Mouse (Mus musculus) kidney, embryonic 14.5 days (tissue): ENCODE data around the gene Rassf6. TPM values are rescaled to one million over a fixed set of nuclear protein-coding genes. Genes with fewer than 3 reads are reported as not detected.

Source experiments
- ATAC-seq: fragments of 200-750 bp; cut with Nextera tagmentation; 2 replicates; pipeline ENCODE4 v1.8.0; 2017; ENCODE audit warnings: moderate number of reproducible peaks, mild to moderate bottlenecking, moderate TSS enrichment, moderate library complexity; ENCODE audit not compliant: low FRiP score, low TSS enrichment
- H3K27ac ChIP-seq: fragments of 300-500 bp; sonication (generic); 2 replicates; pipeline ENCODE4 v1.5.1; 2014; ENCODE audit warnings: low read depth, mild to moderate bottlenecking, low read length, moderate library complexity, mixed read lengths
- H3K27me3 ChIP-seq: fragments of 300-500 bp; sonication (generic); 2 replicates; pipeline ENCODE4 v1.6.1; 2014; ENCODE audit warnings: mild to moderate bottlenecking, low read length; ENCODE audit not compliant: control insufficient read depth, insufficient read depth
- H3K36me3 ChIP-seq: fragments of 300-500 bp; sonication (generic); 2 replicates; pipeline ENCODE4 v1.6.1; 2014; ENCODE audit warnings: low read length, mixed read lengths; ENCODE audit not compliant: control insufficient read depth, insufficient read depth
- H3K4me1 ChIP-seq: fragments of 300-500 bp; sonication (generic); 2 replicates; pipeline ENCODE4 v1.6.1; 2014; ENCODE audit warnings: low read length, mixed read lengths; ENCODE audit not compliant: control insufficient read depth, insufficient read depth
- H3K4me2 ChIP-seq: fragments of 300-500 bp; sonication (generic); replicated peaks from 2 replicates; pipeline ENCODE4 v1.6.1; 2014; ENCODE audit warnings: low read depth, mild to moderate bottlenecking, low read length
- H3K4me3 ChIP-seq: fragments of 300-500 bp; sonication (generic); 2 replicates; pipeline ENCODE4 v1.5.1; 2014; ENCODE audit warnings: mild to moderate bottlenecking, low read length
- H3K9ac ChIP-seq: fragments of 300-500 bp; sonication (generic); 2 replicates; pipeline ENCODE4 v1.6.1; 2014; ENCODE audit warnings: low read depth, mild to moderate bottlenecking, low read length, moderate library complexity
- H3K9me3 ChIP-seq: fragments of 300-500 bp; sonication (generic); 2 replicates; pipeline ENCODE4 v1.6.1; 2016; ENCODE audit warnings: low read length; ENCODE audit not compliant: control insufficient read depth
- WGBS: fragments of 180-500 bp; shearing (Covaris S2); extraction: QIAGEN DNeasy Blood & Tissue Kit; methylation state at CpG from one replicate; pipeline ENCODE4 v1.1.7; 2014; 5-methylcytosine and 5-hydroxymethylcytosine counted together
- polyA plus RNA-seq: library from polyadenylated mRNA; unstranded; fragments of >200 nt; fragmentation: Nextera tagmentation; extraction: Ambion mirVana; gene quantifications from 2 replicates; pipeline ENCODE4 v1.2.1, GENCODE M21; 2014

The Rassf6 gene
- 6.0 and 8.3 TPM in 2 replicates for polyA plus RNA-seq

DNA sequence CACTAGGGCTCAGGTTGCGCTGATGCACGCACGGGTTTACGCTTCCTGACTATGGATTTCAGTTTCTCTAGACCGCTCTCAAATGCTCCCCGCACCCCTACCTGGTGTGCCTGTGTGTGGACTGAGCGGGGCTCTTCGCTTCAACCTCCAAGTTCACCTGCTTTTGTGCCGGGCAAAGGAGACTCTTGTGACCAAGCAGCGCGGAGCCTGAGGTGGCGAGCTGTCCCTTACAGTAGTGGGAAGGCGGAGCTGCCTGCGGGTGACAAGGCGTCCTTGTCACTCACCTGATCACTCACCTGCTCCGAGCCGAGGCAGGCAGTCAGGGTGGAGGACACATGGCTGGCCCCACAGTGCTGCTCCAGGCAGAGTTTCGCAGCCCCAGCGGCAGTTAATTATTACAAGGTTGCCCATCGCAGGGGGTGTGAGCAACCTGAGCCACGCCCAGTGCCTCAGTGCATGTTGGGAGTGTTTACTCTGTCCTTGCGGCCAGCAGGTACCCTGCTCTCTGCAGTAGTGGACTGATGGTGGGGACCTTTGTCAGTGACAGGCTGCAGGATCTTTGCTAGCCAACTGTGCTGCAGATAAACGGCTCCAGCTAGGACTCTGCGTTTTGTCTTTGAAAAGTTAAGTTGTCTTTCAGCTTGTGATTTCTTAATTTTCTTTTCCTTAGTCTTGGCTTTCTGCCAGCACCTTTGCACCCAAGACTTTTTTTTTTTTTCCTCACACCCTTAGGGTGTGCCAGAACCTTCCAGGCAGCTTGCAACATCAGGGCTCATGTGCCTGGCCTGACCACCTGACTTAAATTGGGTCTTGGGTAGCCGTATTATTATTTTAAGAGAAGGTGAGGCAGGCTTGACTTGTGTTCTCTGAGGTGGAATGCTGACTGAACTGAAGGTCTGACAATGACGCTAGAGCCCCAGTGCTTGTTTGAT is at the start of gene Rassf6:
TSS of gene Rassf6 (minus strand) at position 372 of the 932 bp plus-strand sequence.
- Histone ChIP-seq H3K36me3 (no peaks in the 10 kb centered on the region), H3K27ac (peak within 1 kb of the TSS; percentile 30; the same call in 1 of the 2 replicates), H3K27me3 (no peaks in the 10 kb centered on the region), H3K4me3 (peak within 1 kb of the TSS; percentile 46), H3K9ac (peak within 1 kb of the TSS; percentile 40), H3K9me3 (no peaks in the 10 kb centered on the region), H3K4me1 (0 out of 2 replicates have a peak, but pooled peaks cover 5% of the 10 kb centered on the region), H3K4me2 (peak within 1 kb of the TSS; percentile 75)
- WGBS: 7% methylated on average over 26 of the region's 26 CpGs
- peak; percentile 97 for ATAC-seq

DNA sequence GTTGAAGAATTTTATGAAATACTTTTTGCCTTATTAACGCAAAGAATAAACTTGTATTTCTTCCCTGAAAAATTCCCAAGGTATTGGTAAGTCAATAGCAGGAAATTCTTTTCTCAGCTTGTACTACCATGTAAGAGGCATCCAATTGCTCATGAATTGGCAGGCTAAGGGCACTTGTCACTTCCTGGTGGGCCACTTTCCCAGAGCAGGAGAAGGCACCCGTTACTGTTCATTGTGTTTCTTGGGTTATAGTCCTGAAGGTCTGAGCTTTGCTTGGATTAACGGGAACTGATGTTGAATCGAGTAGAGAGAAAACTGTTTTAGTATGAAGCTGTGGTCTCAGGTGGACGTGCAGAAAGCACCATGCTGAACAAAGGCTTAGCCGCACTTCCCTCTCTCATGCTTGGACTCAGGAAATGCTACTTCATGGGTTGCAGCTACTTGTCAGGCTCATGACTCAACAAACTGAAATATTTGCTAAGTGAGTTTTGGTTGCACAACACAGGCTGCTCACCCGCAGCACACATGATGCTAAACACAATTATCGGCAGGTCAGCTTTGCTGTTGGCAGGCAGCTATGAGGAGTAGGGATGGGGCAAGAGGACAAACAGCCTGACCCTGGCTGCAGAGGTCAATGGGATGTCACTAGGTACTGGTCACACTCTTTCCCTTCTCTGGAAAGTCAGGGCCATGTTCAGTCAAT is 49.1 kb upstream of the Rassf6 start:
- Histone ChIP-seq H3K9me3 (no peaks in the 10 kb centered on the region), H3K9ac (no peak overlapping the region), H3K4me1 (no peaks in the 10 kb centered on the region), H3K4me3 (no peak overlapping the region), H3K4me2 (no peak overlapping the region), H3K27me3 (no peaks in the 10 kb centered on the region), H3K27ac (no peak overlapping the region), H3K36me3 (no peaks in the 10 kb centered on the region)
- ATAC-seq: no peak
- 81% methylated on average over 8 of the region's 8 CpGs for WGBS

- Histone ChIP-seq H3K4me2 (no peak overlapping the region), H3K9me3 (no peaks in the 10 kb centered on the region), H3K4me1 (no peaks in the 10 kb centered on the region), H3K27ac (no peak overlapping the region), H3K27me3 (no peaks in the 10 kb centered on the region), H3K36me3 (no peaks in the 10 kb centered on the region), H3K4me3 (no peak overlapping the region), H3K9ac (no peak overlapping the region)
- WGBS: 90% methylated on average over 10 of the region's 10 CpGs
- no peak for ATAC-seq
These were observed 47.5 kb upstream of the Rassf6 start for GRCm38 (mm10) chr5:90687913-90688312.

- 34% methylated on average over 4 of the region's 4 CpGs for WGBS
- Histone ChIP-seq H3K4me2 (no peak overlapping the region), H3K27ac (no peak overlapping the region), H3K4me1 (no peaks in the 10 kb centered on the region), H3K9me3 (no peaks in the 10 kb centered on the region), H3K36me3 (no peaks in the 10 kb centered on the region), H3K27me3 (no peaks in the 10 kb centered on the region), H3K4me3 (no peak overlapping the region), H3K9ac (no peak overlapping the region)
- no peak for ATAC-seq
These were observed 44.5 kb upstream of the Rassf6 start for GRCm38 (mm10) chr5:90684994-90685393.

DNA sequence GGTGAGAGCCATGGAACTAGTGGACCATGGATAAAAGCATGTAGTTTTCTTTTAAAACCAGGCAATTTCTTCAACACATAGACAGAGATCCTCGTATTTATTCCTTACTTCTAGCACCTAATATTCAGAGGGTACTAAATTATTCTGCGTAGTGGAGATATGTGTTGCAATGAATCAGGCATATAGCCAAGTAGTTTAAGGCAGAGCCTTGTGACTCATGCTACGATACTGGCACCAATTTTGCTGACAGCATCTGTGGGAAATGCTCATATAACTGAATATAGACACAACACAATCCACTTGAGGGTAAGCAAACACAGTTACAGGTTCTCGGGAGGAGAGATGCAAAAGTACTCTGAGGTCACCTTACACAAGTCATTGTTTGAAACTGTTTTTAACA is 41.4 kb upstream of the Rassf6 start:
- H3K4me2 ChIP-seq: no peak overlapping the region
- no peak overlapping the region for H3K9ac ChIP-seq
- no peaks in the 10 kb centered on the region for H3K36me3 ChIP-seq
- H3K27me3 ChIP-seq: no peaks in the 10 kb centered on the region
- no peaks in the 10 kb centered on the region for H3K9me3 ChIP-seq
- no peak for ATAC-seq
- H3K4me3 ChIP-seq: no peak overlapping the region
- 81% methylated on average over 4 of the region's 4 CpGs for WGBS
- H3K4me1 ChIP-seq: no peaks in the 10 kb centered on the region
- H3K27ac ChIP-seq: no peak overlapping the region

DNA sequence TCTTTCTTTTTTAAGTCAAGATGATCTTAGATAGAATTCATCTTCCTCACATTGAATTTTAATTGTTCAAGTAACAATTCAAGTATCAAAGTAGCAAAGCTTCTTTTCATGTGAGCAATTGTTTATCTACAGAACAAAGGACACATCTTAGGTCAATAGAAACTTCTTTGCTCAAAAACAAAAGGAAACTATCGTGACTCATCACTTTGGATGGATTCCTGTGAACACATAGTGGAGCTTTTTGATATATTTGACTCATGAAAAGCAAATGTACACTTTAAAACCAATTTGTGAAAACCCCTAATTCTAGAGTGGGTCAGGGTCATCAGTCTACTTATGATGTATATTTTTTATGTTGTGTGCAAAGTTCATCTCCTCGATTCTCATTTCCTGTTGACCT is 37.1 kb upstream of the Rassf6 start:
- H3K27me3 ChIP-seq: no peaks in the 10 kb centered on the region
- no peak overlapping the region for H3K9ac ChIP-seq
- no peak overlapping the region for H3K4me3 ChIP-seq
- no peaks in the 10 kb centered on the region for H3K9me3 ChIP-seq
- WGBS: 80% methylated on average over 2 of the region's 2 CpGs
- H3K4me2 ChIP-seq: no peak overlapping the region
- no peak overlapping the region for H3K27ac ChIP-seq
- H3K36me3 ChIP-seq: no peaks in the 10 kb centered on the region
- ATAC-seq: no peak
- no peaks in the 10 kb centered on the region for H3K4me1 ChIP-seq

- H3K27me3 ChIP-seq: no peaks in the 10 kb centered on the region
- H3K4me2 ChIP-seq: no peak overlapping the region
- H3K36me3 ChIP-seq: no peaks in the 10 kb centered on the region
- H3K4me3 ChIP-seq: no peak overlapping the region
- no peak overlapping the region for H3K9ac ChIP-seq
- H3K4me1 ChIP-seq: no peaks in the 10 kb centered on the region
- 62% methylated on average over 8 of the region's 8 CpGs for WGBS
- H3K9me3 ChIP-seq: no peaks in the 10 kb centered on the region
- no peak overlapping the region for H3K27ac ChIP-seq
- 0 out of 2 replicates have a peak, but pooled peaks have one; percentile 20 for ATAC-seq
These were observed 21.4 kb upstream of the Rassf6 start for GRCm38 (mm10) chr5:90661852-90662251.

- Histone ChIP-seq H3K27me3 (no peaks in the 10 kb centered on the region), H3K27ac (no peak overlapping the region), H3K4me3 (no peak overlapping the region), H3K9ac (no peak overlapping the region), H3K4me2 (no peak overlapping the region), H3K36me3 (no peaks in the 10 kb centered on the region), H3K4me1 (no peaks in the 10 kb centered on the region), H3K9me3 (no peaks in the 10 kb centered on the region)
- 15% methylated on average over 9 of the region's 9 CpGs for WGBS
- ATAC-seq: peak; percentile 45; the same call in 1 of the 2 replicates
These were observed 21.0 kb upstream of the Rassf6 start for GRCm38 (mm10) chr5:90661436-90661835.

GRCm38 (mm10) chr5:90660411-90660810 is 20.0 kb upstream of the Rassf6 start:
- WGBS: 83% methylated on average over 5 of the region's 5 CpGs
- H3K27ac ChIP-seq: no peak overlapping the region

More at GRCm38 (mm10) chr5:90660411-90660810, 20.0 kb upstream of the Rassf6 start:
- no peaks in the 10 kb centered on the region for H3K9me3 ChIP-seq
- H3K9ac ChIP-seq: no peak overlapping the region
- no peak for ATAC-seq
- H3K36me3 ChIP-seq: no peaks in the 10 kb centered on the region
- H3K27me3 ChIP-seq: no peaks in the 10 kb centered on the region
- no peak overlapping the region for H3K4me3 ChIP-seq
- no peak overlapping the region for H3K4me2 ChIP-seq
- no peaks in the 10 kb centered on the region for H3K4me1 ChIP-seq
